Mouse (Mus musculus): ENCODE measurements around the gene Espl1. TPM values are rescaled to one million over a fixed set of nuclear protein-coding genes. Genes with fewer than 3 reads are reported as not detected.

Gene Espl1
- polyA plus RNA-seq (2017; shearing (Covaris generic)): 1.2 TPM

DNA sequence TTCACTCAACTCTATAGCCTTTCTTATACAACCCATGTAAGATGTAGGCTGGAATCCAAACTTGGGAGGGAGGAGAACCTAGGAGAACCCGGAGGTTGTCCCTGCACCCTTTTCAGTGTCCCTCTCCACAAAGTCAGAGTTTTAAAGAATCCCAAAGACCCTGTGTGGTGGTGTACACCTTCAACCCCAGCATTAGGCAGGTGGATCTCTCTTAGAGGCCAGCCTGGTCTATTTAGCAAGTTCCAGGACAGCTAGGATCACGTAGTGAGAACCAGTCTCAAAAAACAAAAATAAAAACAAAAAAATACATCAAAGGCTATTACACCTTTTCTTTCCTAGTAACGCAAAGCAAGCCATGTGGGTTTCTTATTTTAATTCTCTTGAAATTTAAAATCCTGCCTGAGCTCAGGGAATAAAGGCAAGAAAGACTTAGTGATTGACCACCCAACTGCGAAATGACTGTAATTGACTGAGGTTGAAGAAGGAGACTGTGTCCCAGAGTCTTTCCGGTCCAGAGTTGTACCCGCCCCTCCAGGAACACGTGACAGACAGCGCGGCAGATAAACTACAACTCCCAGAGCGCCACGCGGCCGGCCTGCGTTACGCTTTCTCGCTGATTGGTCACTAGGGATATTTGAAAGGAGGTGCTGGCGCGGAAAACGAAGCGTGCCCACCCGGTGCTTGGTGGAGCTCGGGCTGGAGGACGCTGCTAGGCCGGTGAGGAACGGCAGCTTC, at the start of gene Espl1:
Espl1 (plus strand) TSS at position 634 of the 735 bp plus-strand sequence.

DNA sequence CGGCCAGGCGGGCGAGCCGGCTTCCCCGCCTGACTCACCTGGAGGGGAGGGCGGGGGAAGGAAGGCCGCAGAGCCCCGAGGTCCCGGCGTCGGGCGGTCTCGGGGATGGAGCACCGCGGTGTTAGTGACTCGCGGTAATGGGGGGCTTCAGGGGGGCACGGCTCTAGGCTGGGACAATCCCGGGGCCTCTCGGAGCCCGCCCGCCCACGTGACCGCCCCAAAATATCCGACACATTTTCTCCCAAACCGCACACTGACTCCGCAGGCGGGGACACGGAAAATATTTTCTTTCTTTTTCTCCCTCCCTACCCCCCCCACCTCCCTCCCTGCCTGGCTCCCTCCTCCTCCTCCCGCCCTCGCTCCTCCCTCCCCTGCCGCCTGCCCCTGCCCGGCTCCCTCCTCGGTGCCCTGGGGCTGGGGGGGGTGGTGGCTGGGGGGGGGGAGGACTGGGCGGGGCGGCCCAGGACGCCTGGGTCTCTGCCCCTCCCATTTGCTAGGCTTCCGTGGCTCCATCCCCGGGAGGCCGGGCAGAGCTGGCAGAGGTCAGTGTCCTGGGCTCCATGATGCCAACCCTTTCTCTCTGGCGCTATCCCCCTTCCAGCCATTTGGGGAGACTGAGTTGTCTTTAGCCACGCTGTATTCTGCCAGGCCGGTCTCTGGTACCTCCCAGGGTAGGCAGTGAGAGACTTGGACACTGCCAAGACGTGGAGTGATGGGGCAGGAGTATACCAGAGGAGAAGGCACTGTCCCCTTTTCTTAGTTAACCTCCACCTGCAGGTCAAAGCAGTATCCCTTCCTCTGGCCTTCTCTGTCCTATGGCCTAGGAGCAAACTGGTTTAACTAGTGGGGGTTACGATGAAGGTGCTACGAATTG, 38.6 kb upstream of the Espl1 start, which contains the start of gene Rarg:
Rarg (minus strand) TSS at position 316 of the 874 bp plus-strand sequence.

DNA sequence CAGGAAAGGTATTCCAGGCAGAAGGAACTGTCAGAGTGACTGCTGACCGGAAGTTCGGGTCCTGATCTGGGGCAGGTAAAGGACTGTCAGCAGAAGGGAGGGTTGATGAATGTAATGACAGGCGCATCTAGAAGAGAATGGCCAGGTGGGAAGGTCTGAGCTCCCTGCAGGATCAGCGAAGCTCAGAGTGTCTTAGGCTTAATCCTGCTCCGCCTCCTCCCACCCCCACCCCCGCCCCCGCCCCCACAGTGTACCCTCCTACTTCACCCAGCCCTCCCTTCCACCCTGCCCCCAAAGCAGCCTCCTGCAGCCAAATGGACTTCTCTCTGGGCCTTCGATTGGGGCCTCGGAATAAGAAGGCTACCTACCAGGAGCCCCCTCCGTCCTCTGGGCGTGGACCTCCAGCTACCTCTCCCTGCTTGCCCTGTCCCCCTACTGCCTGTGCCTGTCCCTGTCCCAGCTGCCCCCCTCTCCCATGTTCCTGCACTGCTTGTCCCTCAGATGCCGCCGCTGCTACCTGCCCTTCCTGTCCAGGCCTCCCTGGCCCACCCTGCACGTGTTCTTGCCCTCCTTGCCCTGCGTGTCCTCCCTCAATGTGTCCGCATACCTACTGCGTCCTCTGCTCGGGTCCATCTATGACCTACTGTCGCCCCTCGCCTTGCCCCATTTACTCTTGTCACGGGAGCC, 25.6 kb upstream of the Espl1 start, which contains the start of gene Gm9918:
Gm9918 (plus strand) TSS at position 290 of the 687 bp plus-strand sequence.

DNA sequence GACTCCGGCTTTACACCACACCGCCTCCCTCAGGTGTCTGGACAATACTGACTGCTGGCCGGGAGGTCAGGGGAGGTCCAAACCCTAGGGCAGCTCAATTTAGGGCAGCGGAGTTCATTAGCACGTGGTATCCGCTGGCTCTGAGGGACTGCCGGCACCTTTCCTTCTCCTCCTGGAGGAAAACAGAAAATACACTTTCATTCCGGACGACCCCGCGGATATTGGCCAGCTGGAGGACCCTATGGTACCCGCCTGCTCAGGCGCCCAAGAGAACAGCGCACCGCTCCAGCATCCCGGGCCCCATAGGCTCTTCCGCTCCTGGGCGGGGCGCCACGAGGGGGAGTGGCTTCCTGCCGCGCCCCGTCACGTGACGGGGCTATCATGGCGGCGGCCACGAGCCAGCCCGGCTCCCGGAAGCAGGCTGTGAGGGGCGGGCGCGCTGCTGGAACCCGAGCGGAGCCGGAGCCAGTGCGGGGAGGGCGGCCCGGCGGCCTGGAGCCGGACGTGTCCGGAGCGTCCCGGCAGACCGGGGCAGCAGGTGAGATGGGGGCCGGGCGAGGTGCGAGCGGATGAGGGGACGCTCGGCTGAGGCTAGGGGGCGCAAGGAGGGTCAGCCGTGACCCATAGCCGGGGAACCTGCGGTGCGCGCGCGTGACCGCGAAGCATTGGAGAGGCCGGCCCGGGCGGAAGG, 16.8 kb upstream of the Espl1 start, which contains the start of gene Mfsd5:
Mfsd5 (plus strand) TSS at position 363 of the 691 bp plus-strand sequence.

GRCm38 (mm10) chr15:102326022-102326576, 30.0 kb downstream of the Espl1 start, which contains the start of gene Pfdn5:
TSS of gene Pfdn5 (plus strand) at chr15:102326116.

DNA sequence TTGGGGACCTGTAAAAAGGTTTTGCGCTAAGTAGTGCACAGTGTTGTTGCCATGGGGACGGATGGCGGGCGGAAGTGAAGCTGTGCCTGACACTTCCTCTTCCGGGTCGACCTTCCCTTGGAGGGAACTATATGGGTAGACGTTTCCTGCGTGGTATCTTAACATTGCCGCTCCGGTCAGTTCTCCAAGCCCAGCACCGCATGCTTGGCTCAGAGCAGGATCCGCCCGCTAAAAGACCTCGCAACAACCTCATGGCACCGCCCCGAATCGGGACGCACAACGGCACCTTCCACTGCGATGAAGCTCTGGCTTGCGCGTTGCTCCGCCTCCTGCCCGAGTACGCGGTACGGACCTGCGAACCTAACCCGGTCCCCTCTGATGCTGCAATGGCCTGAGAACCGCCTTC, 35.5 kb downstream of the Espl1 start, which contains the start of gene Myg1:
Myg1 (plus strand) TSS at position 100 of the 406 bp plus-strand sequence.

DNA sequence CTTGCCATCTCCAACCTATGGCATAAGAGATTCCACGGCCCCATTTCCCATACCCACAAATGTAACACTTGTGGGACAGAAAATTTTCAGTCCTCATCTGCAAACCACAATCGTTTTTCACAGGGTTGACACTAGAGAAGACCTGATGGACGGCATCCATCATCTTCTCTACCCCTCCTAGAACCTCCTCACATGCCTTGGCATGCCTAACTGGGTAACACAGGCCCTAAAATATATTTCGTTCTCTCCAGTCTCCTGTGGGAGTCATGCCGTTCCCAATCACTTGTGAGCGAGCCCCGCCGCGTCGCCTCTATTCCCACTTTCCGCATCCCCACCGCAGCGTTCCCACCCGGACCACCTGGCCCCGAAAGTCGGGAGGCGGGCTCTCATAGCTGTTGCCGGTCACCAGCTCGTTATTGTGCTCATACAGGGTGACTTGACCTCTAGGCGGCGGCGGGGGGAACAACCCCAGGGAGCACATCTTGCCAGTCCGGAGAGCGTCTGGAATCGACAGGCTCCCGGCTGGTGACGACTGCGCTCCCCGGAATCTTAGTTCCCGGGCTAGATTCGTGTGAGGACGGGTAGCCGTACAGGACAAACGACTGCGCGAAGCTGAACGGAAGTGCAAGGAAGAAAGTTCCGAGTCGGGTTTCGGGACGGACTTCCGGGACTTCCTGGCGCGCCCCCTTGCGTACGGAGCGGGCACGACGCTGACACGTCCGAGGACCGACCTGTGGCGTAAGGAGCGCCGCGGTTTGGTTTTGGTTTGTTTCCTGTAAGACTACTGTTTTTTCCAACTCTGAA, 54.3 kb downstream of the Espl1 start, which contains the start of gene Aaas:
Aaas (minus strand) TSS at position 634 of the 804 bp plus-strand sequence.

GRCm38 (mm10) chr15:102366733-102367344, 70.8 kb downstream of the Espl1 start, which contains the start of gene Sp7:
TSS of gene Sp7 (minus strand) at chr15:102367182.

Other genes with a start within 250 kb of the Espl1 start
- 102 TPM for gene Eif4b, start 222.5 kb upstream of the Espl1 start, polyA plus RNA-seq (2017; shearing (Covaris generic))
- gene Tns2, start 195.9 kb upstream of the Espl1 start, polyA plus RNA-seq (2017; shearing (Covaris generic)): 1.5 TPM
- 50.9 TPM for gene Spryd3, start 160.0 kb upstream of the Espl1 start, polyA plus RNA-seq (2017; shearing (Covaris generic))
- not detected for gene Igfbp6, start 151.9 kb upstream of the Espl1 start, polyA plus RNA-seq (2017; shearing (Covaris generic))
- gene Soat2, start 145.7 kb upstream of the Espl1 start, polyA plus RNA-seq (2017; shearing (Covaris generic)): 0.81 TPM
- gene Zfp740, start 93.0 kb upstream of the Espl1 start, polyA plus RNA-seq (2017; shearing (Covaris generic)): 100 TPM
- 24.4 TPM for gene Csad, start 91.5 kb upstream of the Espl1 start, polyA plus RNA-seq (2017; shearing (Covaris generic))
- 1,211 TPM for gene Itgb7, start 64.3 kb upstream of the Espl1 start, polyA plus RNA-seq (2017; shearing (Covaris generic))
- gene Rarg, start 38.7 kb upstream of the Espl1 start, polyA plus RNA-seq (2017; shearing (Covaris generic)): 43.7 TPM
- 0.08 TPM for gene Gm9918, start 25.7 kb upstream of the Espl1 start, polyA plus RNA-seq (2017; shearing (Covaris generic))
- gene Mfsd5, start 16.8 kb upstream of the Espl1 start, polyA plus RNA-seq (2017; shearing (Covaris generic)): 111 TPM
- 400 TPM for gene Pfdn5, start 29.9 kb downstream of the Espl1 start, polyA plus RNA-seq (2017; shearing (Covaris generic))
- gene Myg1, start 35.4 kb downstream of the Espl1 start, polyA plus RNA-seq (2017; shearing (Covaris generic)): 83.9 TPM
- 54.0 TPM for gene Aaas, start 54.5 kb downstream of the Espl1 start, polyA plus RNA-seq (2017; shearing (Covaris generic))
- not detected for gene Sp7, start 70.9 kb downstream of the Espl1 start, polyA plus RNA-seq (2017; shearing (Covaris generic))
- 14.1 TPM for gene Sp1, start 109.9 kb downstream of the Espl1 start, polyA plus RNA-seq (2017; shearing (Covaris generic))
- gene Amhr2, start 149.1 kb downstream of the Espl1 start, polyA plus RNA-seq (2017; shearing (Covaris generic)): 0.14 TPM
- 418 TPM for gene Prr13, start 162.8 kb downstream of the Espl1 start, polyA plus RNA-seq (2017; shearing (Covaris generic))
- gene Pcbp2, start 174.3 kb downstream of the Espl1 start, polyA plus RNA-seq (2017; shearing (Covaris generic)): 105 TPM
- not detected for gene Gm10337, start 207.5 kb downstream of the Espl1 start, polyA plus RNA-seq (2017; shearing (Covaris generic))
- gene Map3k12, start 220.8 kb downstream of the Espl1 start, polyA plus RNA-seq (2017; shearing (Covaris generic)): 9.0 TPM
- gene Tarbp2, start 221.9 kb downstream of the Espl1 start, polyA plus RNA-seq (2017; shearing (Covaris generic)): 59.4 TPM
- gene Npff, start 228.7 kb downstream of the Espl1 start, polyA plus RNA-seq (2017; shearing (Covaris generic)): 4.3 TPM